Mouse (Mus musculus) lung, adult 18-20 months (tissue): ENCODE results near the gene Pck2.

Source experiments
- DNase-seq, 2 experiments: peaks; one replicate each; pipeline ENCODE4 v3.0.0; 2022; ENCODE audit warnings: mixed read lengths in 2 of 2

The Pck2 gene

DNA sequence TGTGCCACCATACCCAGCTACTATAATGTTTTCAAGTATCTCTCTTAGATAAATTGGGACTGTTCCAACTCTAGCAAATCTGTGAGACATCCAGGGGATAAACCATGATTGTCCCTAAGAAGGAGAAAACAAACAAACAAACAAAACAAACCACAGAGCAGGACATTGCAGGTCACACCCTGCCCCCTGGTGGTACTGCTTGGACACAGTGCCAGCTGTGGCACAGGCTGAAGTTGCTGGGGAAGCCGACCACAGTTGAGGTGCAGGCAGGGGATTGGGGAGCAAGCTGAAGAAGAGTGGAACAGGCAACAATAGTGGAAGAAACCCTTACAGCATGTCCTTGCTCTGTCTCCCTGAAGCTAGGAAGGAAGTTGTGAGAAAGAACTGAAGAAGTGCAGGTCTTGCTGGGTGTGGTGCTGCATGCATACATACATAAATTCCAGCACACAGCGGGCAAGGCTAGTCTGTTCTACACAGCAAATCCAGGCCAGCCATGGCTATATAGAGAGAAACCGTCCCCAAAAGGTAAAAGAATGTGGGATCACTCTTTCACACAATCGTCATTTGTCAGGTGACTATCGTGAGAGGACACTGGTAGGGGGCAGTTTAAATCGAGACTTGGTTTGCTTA lies 3.8 kb upstream of the Pck2 start:
- DNase-seq: peak in 1 of 2 experiments; percentile 19

GRCm38 (mm10) chr14:55540787-55541321 lies 788 bp downstream of the Pck2 start:
- peak; percentile 82 to 87 for DNase-seq

DNA sequence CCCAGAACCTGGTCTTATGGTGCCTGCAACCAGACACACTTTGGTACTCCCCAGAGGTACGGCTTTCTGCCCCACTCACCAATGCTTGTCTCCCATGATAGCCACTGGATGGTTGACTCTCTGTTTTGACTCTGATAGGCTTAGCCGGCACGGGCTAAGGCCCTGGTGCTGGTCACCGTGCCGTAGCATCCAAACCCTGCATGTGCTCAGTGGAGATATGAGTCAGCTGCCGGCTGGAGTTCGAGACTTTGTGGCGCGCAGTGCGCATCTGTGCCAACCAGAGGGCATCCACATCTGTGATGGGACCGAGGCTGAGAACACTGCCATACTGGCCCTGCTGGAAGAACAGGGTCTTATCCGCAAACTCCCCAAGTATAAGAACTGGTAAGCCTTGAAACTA lies 2.2 kb downstream of the Pck2 start:
- DNase-seq: no peak

- DNase-seq: no peak
Measured at GRCm38 (mm10) chr14:55544334-55544733, 4.3 kb downstream of the Pck2 start.

DNA sequence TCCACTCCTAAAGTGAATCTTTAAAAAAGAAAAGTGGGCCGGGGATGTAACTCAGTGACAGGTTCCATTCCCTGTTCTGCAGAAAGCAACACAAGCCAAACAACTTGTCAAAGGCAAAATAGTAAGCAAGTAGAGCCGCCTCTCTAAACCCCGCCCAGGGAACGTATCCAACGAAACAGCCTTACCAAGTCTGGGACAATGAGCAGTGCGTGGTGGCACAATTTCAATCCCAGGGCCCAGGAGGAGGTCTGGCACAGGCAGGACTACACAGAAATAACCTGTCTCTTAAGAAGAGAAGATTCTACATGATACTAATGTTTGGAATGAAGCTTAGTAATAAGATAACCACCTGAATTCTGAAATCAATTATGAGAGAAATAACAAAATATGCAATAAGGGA lies 10.1 kb downstream of the Pck2 start:
- no peak for DNase-seq

- DNase-seq: no peak
Measured at GRCm38 (mm10) chr14:55551347-55551746, 11.3 kb downstream of the Pck2 start.

DNA sequence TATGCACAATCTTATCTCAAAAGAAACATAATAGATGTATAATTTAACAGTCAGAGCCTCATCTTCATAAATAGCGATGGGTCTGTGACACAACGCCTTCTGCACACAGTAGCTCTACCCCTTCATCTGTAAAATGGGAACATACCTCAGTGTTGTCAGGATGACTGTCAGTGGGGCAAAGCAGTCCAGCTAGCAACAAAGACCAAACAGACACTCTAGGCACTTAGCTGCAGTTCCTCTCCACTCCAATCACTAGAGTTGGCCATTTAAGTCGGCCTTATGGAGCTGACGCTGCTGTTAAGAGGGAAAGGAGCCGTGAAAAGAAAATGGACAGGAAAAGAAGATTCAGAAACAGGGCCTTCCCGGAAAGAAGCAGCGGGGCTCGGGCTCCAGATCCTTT lies 11.7 kb downstream of the Pck2 start:
- DNase-seq: no peak

GRCm38 (mm10) chr14:55554635-55555034 lies 14.6 kb downstream of the Pck2 start:
- no peak for DNase-seq

DNA sequence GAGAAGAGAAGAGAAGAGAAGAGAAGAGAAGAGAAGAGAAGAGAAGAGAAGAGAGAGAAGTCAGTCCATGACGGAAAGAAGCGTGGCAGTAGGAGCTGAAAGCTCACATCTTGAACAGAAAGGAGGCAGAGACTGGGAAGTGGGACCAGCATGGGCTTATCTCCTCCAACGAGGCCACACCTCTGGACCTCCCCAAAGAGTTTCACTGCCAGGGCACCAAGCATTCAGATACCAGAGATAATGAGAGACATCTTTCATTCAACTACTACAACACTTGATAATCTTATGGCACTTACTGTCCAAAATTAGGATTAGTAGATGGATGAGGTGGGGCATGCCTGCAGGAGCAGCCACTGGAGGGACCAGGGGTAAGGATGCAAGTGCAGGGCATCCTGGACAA lies 15.7 kb downstream of the Pck2 start:
- no peak for DNase-seq

- DNase-seq: peak; percentile 88 to 93
Measured at GRCm38 (mm10) chr14:55557003-55557402, 16.9 kb downstream of the Pck2 start.

DNA sequence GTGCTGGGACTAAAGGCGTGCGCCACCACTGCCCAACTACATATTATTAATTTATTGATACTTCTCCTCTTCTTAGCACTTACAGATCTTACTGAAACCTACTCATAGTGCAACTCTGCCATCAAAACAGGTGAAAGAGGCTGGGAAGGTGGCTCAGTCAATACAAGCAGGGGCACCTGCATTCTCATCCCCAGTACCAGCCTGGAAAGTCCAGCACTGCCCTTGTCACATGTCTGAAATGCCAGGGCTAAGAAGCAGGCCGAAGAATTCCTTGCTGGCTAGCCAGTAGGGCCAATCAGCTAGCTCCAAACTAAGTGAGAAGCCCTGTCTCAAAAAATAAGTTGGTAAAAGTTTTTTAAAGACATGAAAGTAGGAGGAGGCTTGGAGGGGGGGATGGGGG lies 17.5 kb downstream of the Pck2 start:
- DNase-seq: no peak

GRCm38 (mm10) chr14:55558740-55559448 lies 18.8 kb downstream of the Pck2 start:
- DNase-seq: no peak

GRCm38 (mm10) chr14:55559799-55560201 lies 19.7 kb downstream of the Pck2 start, which contains the start of gene Dcaf11:
TSS of gene Dcaf11 (plus strand) at chr14:55560006.
- peak; percentile 92 to 95 for DNase-seq

DNA sequence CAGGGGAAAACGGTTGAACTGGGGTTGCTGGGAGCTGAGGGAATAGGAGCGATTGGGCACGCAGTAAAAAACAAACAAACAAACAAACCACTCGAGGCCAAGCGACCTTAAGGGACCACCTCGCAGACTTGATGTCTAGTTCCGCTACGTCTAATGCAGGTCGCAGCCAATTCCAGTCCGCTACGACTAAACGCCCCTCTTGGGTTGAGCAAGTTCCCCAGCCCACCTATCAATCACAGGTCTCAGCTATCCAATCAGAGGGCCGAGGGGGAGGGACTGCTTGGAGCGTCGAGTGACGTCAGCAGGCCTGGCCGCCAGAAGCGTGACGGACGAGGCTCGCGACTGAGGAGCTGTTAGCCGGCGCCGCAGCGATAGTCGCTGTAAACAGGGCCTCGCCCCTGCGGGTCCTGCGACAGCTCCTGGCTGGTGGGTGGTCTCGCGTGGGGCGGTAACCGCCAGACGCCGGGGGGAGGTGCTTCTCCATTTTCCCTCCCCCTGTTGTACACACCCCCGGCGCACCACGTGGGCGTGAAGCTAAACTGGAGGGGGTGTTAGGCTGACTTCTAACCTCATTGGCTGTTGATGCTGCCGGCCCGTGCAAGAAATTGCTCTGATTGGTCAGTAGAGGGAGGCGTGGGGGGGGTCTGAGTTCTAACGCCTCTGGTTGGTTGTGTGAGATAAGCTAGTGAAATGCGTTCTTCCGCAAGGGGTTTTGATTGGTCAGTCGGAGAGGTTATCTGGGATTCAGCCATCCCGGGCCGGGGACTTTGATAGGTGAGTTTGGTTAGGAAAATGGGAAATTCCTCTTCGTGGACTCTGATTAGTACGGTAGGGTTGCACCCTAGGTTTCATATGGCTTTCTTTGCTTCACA lies 20.4 kb downstream of the Pck2 start, which contains the start of gene A730061H03Rik:
A730061H03Rik (minus strand) TSS at position 205 of the 872 bp plus-strand sequence.
- peak; percentile 99 for DNase-seq

DNA sequence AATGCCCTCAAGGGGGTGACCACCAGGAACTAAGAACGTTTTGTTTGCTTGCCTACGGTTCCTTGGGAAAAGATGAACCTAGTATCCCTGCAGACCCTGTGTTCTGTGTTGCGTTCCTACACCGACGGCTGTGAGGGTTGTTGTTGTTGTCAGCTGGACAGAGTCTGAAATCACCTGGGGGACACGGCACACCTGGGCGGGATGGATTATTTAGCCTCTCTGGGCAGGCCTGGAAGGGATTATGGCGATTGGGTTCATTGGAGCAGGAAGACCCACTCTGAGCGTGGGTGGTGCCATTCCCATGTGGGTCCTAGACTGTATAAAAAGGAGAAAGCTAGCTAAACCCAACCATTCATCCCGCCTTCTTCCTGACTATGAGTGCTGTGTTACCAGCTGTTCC lies 21.8 kb downstream of the Pck2 start:
- no peak for DNase-seq

DNA sequence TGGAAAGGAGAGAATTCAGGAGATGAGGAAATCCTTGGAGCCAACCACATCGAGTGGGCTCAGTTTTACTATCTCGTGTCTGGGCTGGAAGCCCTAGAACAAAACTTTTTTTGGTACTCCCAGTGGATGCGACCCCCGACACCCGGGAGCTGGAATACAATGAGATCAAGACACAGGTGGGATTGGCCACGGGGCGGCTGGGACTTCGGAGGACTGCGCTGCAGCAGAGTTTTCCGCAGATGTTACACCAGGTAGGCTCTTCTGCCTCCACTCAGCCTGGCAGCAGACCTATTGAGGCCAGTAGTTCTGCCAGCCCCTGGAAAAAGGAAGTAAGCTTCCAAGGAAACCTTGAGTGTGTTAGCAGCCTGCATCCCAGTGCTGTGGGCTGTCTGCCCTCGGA lies 23.2 kb downstream of the Pck2 start:
- no peak for DNase-seq

DNA sequence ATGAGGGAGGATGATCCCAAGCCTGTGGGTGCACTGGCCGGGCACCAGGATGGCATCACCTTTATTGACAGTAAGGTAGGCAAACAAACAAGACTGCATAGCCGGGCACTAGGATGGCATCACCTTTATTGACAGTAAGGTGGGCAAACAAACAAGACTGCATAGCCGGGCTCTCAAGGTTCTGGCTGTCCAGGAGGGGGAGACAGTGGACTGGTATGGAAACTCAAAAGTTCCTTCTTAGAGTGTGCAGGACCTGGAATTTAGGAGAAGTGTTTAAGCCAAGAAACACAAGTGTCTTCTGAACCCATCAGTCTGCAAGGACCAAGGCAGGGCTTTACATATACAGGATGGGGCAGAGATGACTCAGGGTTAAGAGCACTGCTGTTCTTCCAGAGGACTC lies 25.7 kb downstream of the Pck2 start:
- DNase-seq: no peak

DNA sequence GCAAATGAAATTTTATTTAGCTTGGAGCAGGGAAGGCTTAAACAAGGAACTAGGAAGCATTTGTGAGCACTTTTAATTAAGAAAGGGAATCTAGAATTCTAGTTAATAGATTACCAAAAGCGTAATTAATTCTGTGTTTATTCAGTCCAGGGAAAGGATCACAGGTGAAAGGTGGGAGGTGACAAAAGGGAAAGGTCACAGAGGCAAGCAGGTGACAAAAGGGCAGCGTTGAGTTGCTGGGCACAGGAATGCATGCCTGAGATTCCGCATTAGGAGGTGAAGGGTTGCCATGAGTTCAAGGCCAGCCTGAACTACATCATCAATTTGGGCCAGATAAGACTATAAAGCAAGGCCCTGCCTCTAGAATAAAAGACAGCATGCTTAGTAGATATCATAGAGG lies 27.4 kb downstream of the Pck2 start:
- no peak for DNase-seq

DNA sequence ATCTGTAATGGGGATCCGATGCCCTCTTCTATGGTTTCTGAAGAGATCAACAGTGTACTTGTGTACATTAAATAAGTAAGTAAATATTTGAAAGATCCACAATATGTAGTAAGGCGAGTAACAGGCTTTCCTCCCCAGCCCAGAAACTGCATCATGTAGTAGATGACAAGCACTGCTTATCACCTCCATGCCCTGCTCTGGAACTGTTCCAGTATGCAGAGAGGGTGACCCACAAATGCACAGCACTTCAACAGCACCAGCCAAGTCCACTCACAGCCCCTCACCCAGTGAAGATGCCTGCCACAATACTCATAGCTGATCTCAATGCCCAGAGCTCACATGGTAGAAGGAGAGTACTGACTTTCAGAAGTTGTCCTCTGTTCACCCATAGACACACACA lies 30.5 kb downstream of the Pck2 start:
- DNase-seq: no peak

GRCm38 (mm10) chr14:55571760-55572159 lies 31.7 kb downstream of the Pck2 start:
- DNase-seq: no peak

- DNase-seq: no peak
Measured at GRCm38 (mm10) chr14:55575302-55575701, 35.2 kb downstream of the Pck2 start, which contains the start of gene Fitm1. TSS of gene Fitm1 (plus strand) at chr14:55575617.

- DNase-seq: no peak
Measured at GRCm38 (mm10) chr14:55575711-55576110, 35.6 kb downstream of the Pck2 start.

- DNase-seq: peak; percentile 76 to 80
Measured at GRCm38 (mm10) chr14:55576376-55576775, 36.3 kb downstream of the Pck2 start.
